Mouse (Mus musculus) forebrain, embryonic 15.5 days (tissue): ENCODE measurements at regions not wholly inside any gene's neighbourhood (a gene's known extent, or its start where the extent isn't known, plus 50 kb on each side); places are given as distances from the start of the nearest gene placed in this dataset.

Experiments used
- ATAC-seq: fragments of 200-750 bp; cut with Nextera tagmentation; replicated peaks from 2 replicates; pipeline ENCODE4 v1.8.0; 2017; ENCODE audit warnings: mild to moderate bottlenecking, moderate TSS enrichment, moderate library complexity
- H3K27ac ChIP-seq: fragments of 300-500 bp; sonication (generic); replicated peaks from 2 replicates; pipeline ENCODE4 v1.5.1; 2015; ENCODE audit warnings: mild to moderate bottlenecking, inconsistent platforms
- H3K27me3 ChIP-seq: fragments of 300-500 bp; sonication (generic); 2 replicates; pipeline ENCODE4 v1.6.1; 2015; ENCODE audit warnings: inconsistent platforms
- H3K36me3 ChIP-seq: fragments of 300-500 bp; sonication (generic); 2 replicates; pipeline ENCODE4 v1.6.1; 2015; ENCODE audit warnings: mild to moderate bottlenecking, inconsistent platforms
- H3K4me1 ChIP-seq: fragments of 300-500 bp; sonication (generic); 2 replicates; pipeline ENCODE4 v1.6.1; 2015; ENCODE audit warnings: inconsistent platforms
- H3K4me2 ChIP-seq: fragments of 300-500 bp; sonication (generic); replicated peaks from 2 replicates; pipeline ENCODE4 v1.6.1; 2015; ENCODE audit warnings: mild to moderate bottlenecking, inconsistent platforms
- H3K4me3 ChIP-seq: fragments of 300-500 bp; sonication (generic); 2 replicates; pipeline ENCODE4 v1.5.1; 2015; ENCODE audit warnings: mild to moderate bottlenecking, inconsistent platforms
- H3K9ac ChIP-seq: fragments of 300-500 bp; sonication (generic); replicated peaks from 2 replicates; pipeline ENCODE4 v1.6.1; 2015; ENCODE audit warnings: mild to moderate bottlenecking, inconsistent platforms
- H3K9me3 ChIP-seq: fragments of 300-500 bp; sonication (generic); 2 replicates; pipeline ENCODE4 v1.6.1; 2016; ENCODE audit warnings: inconsistent platforms
- WGBS: fragments of 180-500 bp; shearing (Covaris S2); methylation state at CpG from one replicate; pipeline ENCODE4 v1.1.7; 2015; ENCODE audit warnings: mixed read lengths; 5-methylcytosine and 5-hydroxymethylcytosine counted together

- Histone ChIP-seq H3K9ac (no peak overlapping the region), H3K9me3 (no peaks in the 10 kb centered on the region), H3K27me3 (no peaks in the 10 kb centered on the region), H3K4me1 (no peaks in the 10 kb centered on the region), H3K4me3 (no peak overlapping the region), H3K27ac (no peak overlapping the region), H3K36me3 (no peaks in the 10 kb centered on the region), H3K4me2 (no peak overlapping the region)
- no peak for ATAC-seq
- 73% methylated on average over 2 of the region's 2 CpGs for WGBS
Observed at GRCm38 (mm10) chr6:94390403-94390802, 106.7 kb upstream of the Magi1 start.

GRCm38 (mm10) chr6:94389716-94390115 is 106.0 kb upstream of the Magi1 start:
- Histone ChIP-seq H3K36me3 (no peaks in the 10 kb centered on the region), H3K4me3 (no peak overlapping the region), H3K4me1 (no peaks in the 10 kb centered on the region), H3K4me2 (no peak overlapping the region), H3K9me3 (no peaks in the 10 kb centered on the region), H3K27ac (no peak overlapping the region), H3K27me3 (no peaks in the 10 kb centered on the region), H3K9ac (no peak overlapping the region)
- WGBS: 63% methylated on average over 9 of the region's 9 CpGs
- ATAC-seq: no peak

GRCm38 (mm10) chr6:94387648-94388047 is 103.9 kb upstream of the Magi1 start:
- Histone ChIP-seq H3K4me1 (no peaks in the 10 kb centered on the region), H3K27ac (no peak overlapping the region), H3K27me3 (no peaks in the 10 kb centered on the region), H3K4me3 (no peak overlapping the region), H3K9ac (no peak overlapping the region), H3K4me2 (no peak overlapping the region), H3K36me3 (no peaks in the 10 kb centered on the region), H3K9me3 (no peaks in the 10 kb centered on the region)
- 90% methylated on average over 2 of the region's 2 CpGs for WGBS
- no peak for ATAC-seq

DNA sequence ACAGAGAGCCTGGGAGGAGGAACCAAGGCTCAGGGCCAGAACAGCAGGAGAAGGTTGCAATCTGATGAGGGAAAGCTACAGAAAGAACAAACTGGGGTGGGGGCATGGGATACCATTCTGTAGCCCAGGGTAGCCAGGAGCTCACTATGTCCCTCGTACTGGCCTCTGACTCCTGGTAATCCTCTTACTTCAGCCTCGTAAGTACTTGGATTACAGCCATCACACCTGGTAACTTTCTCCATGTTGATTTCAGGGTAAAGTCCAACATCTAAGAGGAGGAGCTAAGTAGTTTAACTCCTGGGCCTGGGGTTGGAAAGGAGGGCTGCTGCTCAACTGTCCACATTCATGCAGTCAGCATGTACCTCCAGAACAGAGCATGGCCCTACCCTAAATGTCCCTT is 101.8 kb upstream of the Magi1 start:
- Histone ChIP-seq H3K36me3 (no peaks in the 10 kb centered on the region), H3K9ac (no peak overlapping the region), H3K27me3 (no peaks in the 10 kb centered on the region), H3K4me3 (no peak overlapping the region), H3K4me2 (no peak overlapping the region), H3K4me1 (no peaks in the 10 kb centered on the region), H3K27ac (no peak overlapping the region), H3K9me3 (no peaks in the 10 kb centered on the region)
- no peak for ATAC-seq
- WGBS: 56% methylated on average over 2 of the region's 2 CpGs

DNA sequence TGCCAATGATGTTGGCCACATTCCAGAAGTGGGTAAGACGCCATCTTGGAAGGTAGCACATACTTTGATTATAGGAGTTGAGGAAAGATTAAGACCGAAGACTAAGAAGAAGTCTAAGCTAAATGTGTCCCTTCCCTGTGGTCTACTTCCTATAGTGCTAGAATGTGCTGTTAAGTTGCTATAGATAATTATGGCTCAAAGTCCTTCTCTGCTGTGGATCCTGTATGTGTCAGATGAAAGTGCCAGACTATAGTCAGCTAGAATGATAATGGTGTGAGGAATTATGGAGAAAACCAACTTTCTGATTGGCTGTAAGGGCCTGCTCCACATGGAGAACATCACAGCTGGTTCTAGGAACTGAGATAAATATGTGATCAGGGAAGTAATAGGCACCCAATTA is 86.3 kb upstream of the Magi1 start:
- 86% methylated on average over 2 of the region's 2 CpGs for WGBS
- Histone ChIP-seq H3K4me1 (no peaks in the 10 kb centered on the region), H3K4me2 (no peak overlapping the region), H3K9me3 (no peaks in the 10 kb centered on the region), H3K36me3 (no peaks in the 10 kb centered on the region), H3K27me3 (no peaks in the 10 kb centered on the region), H3K27ac (no peak overlapping the region), H3K4me3 (no peak overlapping the region), H3K9ac (no peak overlapping the region)
- no peak for ATAC-seq

GRCm38 (mm10) chr6:94363951-94364350 is 80.2 kb upstream of the Magi1 start:
- Histone ChIP-seq H3K4me3 (no peak overlapping the region), H3K4me1 (no peaks in the 10 kb centered on the region), H3K27me3 (no peaks in the 10 kb centered on the region), H3K4me2 (no peak overlapping the region), H3K9ac (no peak overlapping the region), H3K9me3 (no peaks in the 10 kb centered on the region), H3K27ac (no peak overlapping the region), H3K36me3 (no peaks in the 10 kb centered on the region)
- WGBS: 92% methylated on average over 6 of the region's 6 CpGs
- no peak for ATAC-seq

DNA sequence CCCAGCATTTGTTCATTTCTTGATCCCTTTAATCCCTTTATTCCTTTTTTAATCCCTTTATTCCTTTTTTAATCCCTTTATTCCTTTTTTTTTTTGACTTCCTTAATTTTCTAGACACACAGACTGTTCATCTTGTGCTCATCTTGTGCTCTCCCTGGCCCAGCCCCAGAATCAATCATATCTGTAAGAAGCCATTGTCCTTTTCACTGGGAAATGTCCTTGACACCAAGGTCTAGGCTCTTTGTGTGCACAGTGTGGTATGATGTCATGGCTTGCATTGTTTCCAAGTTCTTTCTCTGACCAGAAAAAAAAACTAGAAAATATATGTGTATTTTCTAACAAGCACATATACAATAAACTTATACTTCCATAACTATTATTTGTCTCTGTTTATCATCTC is 78.9 kb upstream of the Magi1 start:
- Histone ChIP-seq H3K27ac (no peak overlapping the region), H3K9me3 (no peaks in the 10 kb centered on the region), H3K36me3 (no peaks in the 10 kb centered on the region), H3K4me1 (no peaks in the 10 kb centered on the region), H3K4me3 (no peak overlapping the region), H3K4me2 (no peak overlapping the region), H3K27me3 (no peaks in the 10 kb centered on the region), H3K9ac (no peak overlapping the region)
- ATAC-seq: no peak

- Histone ChIP-seq H3K4me2 (no peak overlapping the region), H3K9me3 (no peaks in the 10 kb centered on the region), H3K27me3 (no peaks in the 10 kb centered on the region), H3K36me3 (no peaks in the 10 kb centered on the region), H3K4me3 (no peak overlapping the region), H3K9ac (no peak overlapping the region), H3K4me1 (no peaks in the 10 kb centered on the region), H3K27ac (no peak overlapping the region)
- no peak for ATAC-seq
- WGBS: 71% methylated on average over 4 of the region's 4 CpGs
Observed at GRCm38 (mm10) chr6:94357568-94357967, 73.9 kb upstream of the Magi1 start.

DNA sequence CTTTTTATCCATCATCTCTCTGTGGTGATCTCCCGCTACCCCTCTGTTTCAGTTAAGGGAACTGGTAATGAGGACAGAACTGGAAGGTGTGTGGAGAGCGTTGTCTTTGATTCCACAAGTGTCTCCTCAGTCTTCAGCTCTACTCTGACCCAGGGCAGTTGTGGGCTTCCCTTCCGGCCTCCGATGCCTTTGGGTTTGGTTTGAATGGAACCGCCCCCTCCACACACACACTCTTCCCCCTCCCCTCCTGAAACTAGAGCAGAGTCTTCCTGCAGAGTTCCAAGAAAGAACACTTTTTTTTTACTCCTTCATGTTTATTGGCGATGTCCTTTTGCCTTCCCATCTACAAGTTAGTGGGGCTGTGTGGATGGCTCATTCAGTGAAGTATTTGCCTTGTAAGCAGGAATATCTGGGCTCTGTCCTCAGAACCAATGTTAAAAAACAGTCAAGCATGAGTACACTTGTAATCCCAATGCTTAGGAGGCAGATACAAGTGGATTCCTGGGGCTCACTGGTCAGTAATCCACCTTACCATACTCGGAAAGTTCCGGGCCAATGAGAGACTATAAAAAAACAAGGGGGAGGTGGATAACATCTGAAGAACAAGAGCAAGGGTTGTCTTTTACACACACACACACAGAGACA is 70.9 kb upstream of the Magi1 start:
- Histone ChIP-seq H3K4me2 (no peak overlapping the region), H3K9ac (no peak overlapping the region), H3K36me3 (no peaks in the 10 kb centered on the region), H3K4me3 (no peak overlapping the region), H3K27ac (no peak overlapping the region), H3K27me3 (no peaks in the 10 kb centered on the region), H3K9me3 (no peaks in the 10 kb centered on the region), H3K4me1 (no peaks in the 10 kb centered on the region)
- ATAC-seq: no peak
- 52% methylated on average over 8 of the region's 8 CpGs for WGBS

DNA sequence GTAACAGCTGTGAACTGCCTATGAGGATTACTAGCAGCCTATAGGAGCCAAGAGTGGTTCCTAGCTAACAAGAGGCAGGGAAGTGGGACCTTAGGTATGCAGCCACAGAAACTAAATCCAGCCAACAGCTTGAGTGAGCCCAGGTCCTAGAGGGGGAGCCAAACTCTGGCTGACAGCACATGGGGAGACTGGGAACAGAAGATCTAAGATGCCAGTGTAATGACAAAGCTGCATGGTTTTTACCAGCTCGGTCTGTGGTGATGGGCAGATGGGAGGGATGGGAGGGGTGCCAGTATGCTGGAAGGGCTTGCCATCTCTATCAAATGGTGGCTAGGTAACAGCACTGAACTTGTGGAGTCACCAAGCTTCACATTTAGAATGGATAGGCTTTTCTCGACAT is 60.6 kb upstream of the Magi1 start:
- H3K27me3 ChIP-seq: no peaks in the 10 kb centered on the region
- no peak overlapping the region for H3K4me2 ChIP-seq
- no peak overlapping the region for H3K27ac ChIP-seq
- no peak for ATAC-seq
- H3K9me3 ChIP-seq: no peaks in the 10 kb centered on the region
- no peak overlapping the region for H3K4me3 ChIP-seq
- no peak overlapping the region for H3K9ac ChIP-seq
- no peaks in the 10 kb centered on the region for H3K36me3 ChIP-seq
- whole genome bisulfite sequencing: 68% methylated on average over 2 of the region's 2 CpGs
- H3K4me1 ChIP-seq: no peaks in the 10 kb centered on the region

- Histone ChIP-seq H3K4me3 (no peak overlapping the region), H3K4me1 (no peaks in the 10 kb centered on the region), H3K4me2 (no peak overlapping the region), H3K9ac (no peak overlapping the region), H3K27ac (no peak overlapping the region), H3K27me3 (no peaks in the 10 kb centered on the region), H3K36me3 (no peaks in the 10 kb centered on the region), H3K9me3 (no peaks in the 10 kb centered on the region)
- 50% methylated on average over 2 of the region's 2 CpGs for WGBS
- no peak for ATAC-seq
Observed at GRCm38 (mm10) chr6:94340546-94340945, 56.8 kb upstream of the Magi1 start.

DNA sequence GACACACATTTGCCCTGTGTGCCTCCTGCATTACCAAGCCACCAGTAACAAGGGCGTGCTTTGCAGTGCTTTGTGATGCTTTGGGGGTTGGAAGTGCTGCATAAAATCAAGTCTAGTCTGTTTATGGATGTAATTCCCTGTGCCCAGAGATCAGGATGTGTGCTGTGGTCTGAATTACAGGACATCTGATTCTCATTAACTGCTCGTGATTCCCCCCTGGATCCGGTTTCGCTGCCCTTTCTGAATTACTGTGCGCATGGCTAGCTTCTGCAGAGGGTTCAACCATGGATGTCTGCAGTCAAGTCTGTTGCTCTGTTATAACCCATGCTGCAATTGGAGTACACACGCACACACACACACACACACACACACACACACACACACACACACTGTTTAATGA is 52.5 kb upstream of the Magi1 start:
- WGBS: 66% methylated on average over 6 of the region's 6 CpGs
- H3K36me3 ChIP-seq: no peaks in the 10 kb centered on the region
- H3K9ac ChIP-seq: no peak overlapping the region
- no peaks in the 10 kb centered on the region for H3K4me1 ChIP-seq
- no peak for ATAC-seq
- no peak overlapping the region for H3K4me3 ChIP-seq
- H3K4me2 ChIP-seq: no peak overlapping the region
- H3K9me3 ChIP-seq: no peaks in the 10 kb centered on the region
- H3K27me3 ChIP-seq: no peaks in the 10 kb centered on the region
- no peak overlapping the region for H3K27ac ChIP-seq
